Mouse (Mus musculus) right cerebral cortex, postnatal 4 days (tissue): ENCODE results near the gene Olfr1204.

Source experiments
- DNase-seq: peaks from one replicate; pipeline ENCODE4 v3.0.0-alpha.2; 2022

Gene Olfr1204

DNA sequence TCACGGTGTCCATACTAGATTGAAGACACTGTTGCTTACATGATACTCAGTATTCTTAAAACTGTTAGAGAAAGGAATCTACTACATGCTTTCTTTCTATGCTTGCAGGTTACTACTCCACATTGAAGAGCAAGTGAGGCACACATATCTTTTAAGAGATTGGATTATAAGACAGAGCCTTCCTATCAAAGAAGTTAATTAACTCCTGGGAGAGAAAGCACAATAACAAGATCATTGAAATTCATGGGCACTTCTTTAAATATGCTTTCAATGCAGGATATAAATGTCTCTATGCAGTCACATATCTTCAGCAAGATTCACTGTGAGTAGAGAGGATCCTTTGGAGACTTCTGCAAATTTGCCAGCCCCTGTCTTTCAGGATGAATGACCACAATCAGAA, at the start of gene Olfr1204:
Olfr1204 (plus strand) TSS at position 301 of the 400 bp plus-strand sequence.
- DNase-seq = no peak

DNA sequence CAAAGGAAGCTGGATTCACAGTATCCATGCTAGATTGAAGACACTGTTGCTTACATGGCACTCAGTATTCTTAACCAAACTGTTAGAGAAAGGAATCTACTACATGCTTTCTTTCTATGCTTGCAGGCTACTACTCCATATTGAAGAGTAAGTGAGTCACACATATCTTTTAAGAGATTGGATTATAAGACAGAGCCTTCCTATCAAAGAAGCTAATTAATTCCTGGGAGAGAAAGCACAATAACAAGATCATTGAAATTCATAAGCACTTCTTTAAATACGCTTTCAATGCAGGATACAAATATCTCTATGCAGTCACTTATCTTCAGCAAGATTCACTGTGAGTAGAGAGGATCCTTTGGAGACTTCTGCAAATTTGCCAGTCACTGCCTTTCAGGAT, 34.9 kb upstream of the Olfr1204 start, which contains the start of gene Olfr1202:
Olfr1202 (plus strand) TSS at position 301 of the 400 bp plus-strand sequence.
- no peak for DNase-seq

DNA sequence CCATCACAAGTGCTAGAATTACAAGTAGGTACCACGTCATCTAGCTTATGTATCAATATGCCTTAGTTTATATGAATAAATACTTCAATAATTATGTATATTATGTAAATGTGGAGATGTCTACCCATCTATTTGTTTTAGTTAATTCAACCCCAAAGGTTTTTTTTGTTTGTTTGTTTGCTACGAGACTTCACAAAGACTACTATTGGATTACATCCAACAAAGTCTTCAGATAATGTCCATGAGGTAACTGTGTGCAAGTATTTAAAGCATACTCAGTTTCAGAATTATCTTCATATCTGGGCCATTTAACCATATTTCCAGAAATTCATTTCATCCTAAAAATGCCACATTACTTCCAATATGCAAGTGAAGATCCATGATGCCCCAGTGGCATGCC, 19.7 kb upstream of the Olfr1204 start, which contains the start of gene Olfr1205:
Olfr1205 (plus strand) TSS at position 301 of the 400 bp plus-strand sequence.
- DNase-seq = no peak

DNA sequence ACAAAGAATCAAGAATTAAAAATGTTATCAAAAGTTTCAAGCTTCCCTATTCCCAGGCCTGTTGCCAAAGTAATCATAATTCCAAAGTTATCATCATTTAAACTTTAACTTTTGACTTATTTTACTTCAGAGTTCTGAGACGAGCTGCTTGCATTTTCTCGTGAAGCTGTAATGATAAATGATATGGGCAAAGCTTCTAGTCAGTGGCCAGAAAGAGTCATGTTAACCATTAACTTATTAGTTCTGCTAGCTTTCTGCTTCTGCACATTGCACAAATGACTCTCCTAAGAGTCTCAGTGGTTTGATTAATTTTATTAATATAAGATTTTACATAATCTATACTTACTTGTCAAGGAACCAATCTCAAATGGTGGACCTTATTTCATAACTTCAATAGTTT, 10.6 kb upstream of the Olfr1204 start:
- DNase-seq = no peak

DNA sequence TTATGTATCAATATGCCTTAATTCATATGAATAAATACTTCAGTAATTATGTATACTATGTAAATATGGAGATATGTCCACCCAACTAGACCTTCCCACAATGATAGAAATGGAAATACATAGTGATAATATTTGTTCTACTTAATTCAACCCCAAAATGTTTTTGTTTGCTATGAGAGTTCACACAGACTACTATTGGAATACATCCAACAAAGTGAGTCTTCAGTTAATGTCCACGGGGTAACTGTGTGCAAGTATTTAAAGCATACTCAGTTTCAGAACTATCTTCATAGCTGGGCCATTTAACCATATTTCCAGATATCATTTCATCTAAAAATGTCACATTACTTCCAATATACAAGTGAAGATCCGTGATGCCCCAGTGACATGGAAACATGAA, 13.8 kb downstream of the Olfr1204 start, which contains the start of gene Olfr1206:
Olfr1206 (plus strand) TSS at position 301 of the 400 bp plus-strand sequence.
- no peak for DNase-seq

DNA sequence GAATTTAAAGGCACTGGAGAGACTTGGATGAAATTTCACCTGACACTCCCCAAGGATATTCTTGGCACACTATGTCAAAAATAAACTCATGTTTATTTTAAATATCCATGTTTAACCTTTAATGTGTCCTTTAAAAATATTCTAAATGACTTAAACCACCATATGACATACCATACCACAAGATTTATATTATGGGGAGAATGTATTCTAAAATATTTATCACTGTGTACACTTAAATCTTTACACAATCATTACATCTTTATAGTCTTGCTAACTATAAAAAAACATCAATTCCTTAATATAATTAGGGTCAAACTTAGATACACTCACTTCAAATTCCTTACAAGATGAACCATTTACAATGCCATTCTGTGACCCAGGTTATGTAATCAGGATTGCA, 53.1 kb downstream of the Olfr1204 start, which contains the start of gene Olfr1208:
Olfr1208 (minus strand) TSS at position 101 of the 400 bp plus-strand sequence.
- no peak for DNase-seq
